Mouse (Mus musculus) hindbrain, embryonic 11.5 days (tissue): Measurements from ENCODE around the gene 9130230L23Rik. TPM values are rescaled to one million over a fixed set of nuclear protein-coding genes. Genes with fewer than 3 reads are reported as not detected.

ENCODE experiments used
- ATAC-seq: fragments of 200-750 bp; cut with Nextera tagmentation; 2 replicates; pipeline ENCODE4 v1.8.0; 2017; ENCODE audit warnings: mild to moderate bottlenecking, moderate TSS enrichment, moderate library complexity; ENCODE audit not compliant: low FRiP score
- DNase-seq: peaks from one replicate; pipeline ENCODE4 v3.0.0-alpha.2; 2015; ENCODE audit warnings: low spot score
- H3K27ac ChIP-seq: fragments of 300-500 bp; sonication (generic); 2 replicates; pipeline ENCODE4 v1.5.1; 2014; ENCODE audit warnings: mild to moderate bottlenecking, low read depth, low read length
- H3K27me3 ChIP-seq: fragments of 300-500 bp; sonication (generic); 2 replicates; pipeline ENCODE4 v1.6.1; 2014; ENCODE audit warnings: mild to moderate bottlenecking, low read length, moderate library complexity, mixed read lengths; ENCODE audit not compliant: control insufficient read depth, insufficient read depth
- H3K36me3 ChIP-seq: fragments of 300-500 bp; sonication (generic); 2 replicates; pipeline ENCODE4 v1.6.1; 2014; ENCODE audit warnings: mild to moderate bottlenecking, low read length, moderate library complexity, mixed read lengths; ENCODE audit not compliant: control insufficient read depth, insufficient read depth
- H3K4me1 ChIP-seq: fragments of 300-500 bp; sonication (generic); replicated peaks from 2 replicates; pipeline ENCODE4 v1.6.1; 2014; ENCODE audit warnings: low read length, mixed read lengths; ENCODE audit not compliant: control insufficient read depth, insufficient read depth
- H3K4me2 ChIP-seq: fragments of 300-500 bp; sonication (generic); replicated peaks from 2 replicates; pipeline ENCODE4 v1.6.1; 2014; ENCODE audit warnings: mild to moderate bottlenecking, low read depth, low read length
- H3K4me3 ChIP-seq: fragments of 300-500 bp; sonication (generic); 2 replicates; pipeline ENCODE4 v1.5.1; 2014; ENCODE audit warnings: low read depth, low read length
- H3K9ac ChIP-seq: fragments of 300-500 bp; sonication (generic); 2 replicates; pipeline ENCODE4 v1.6.1; 2014; ENCODE audit warnings: low read depth, low read length
- H3K9me3 ChIP-seq: fragments of 300-500 bp; sonication (generic); 2 replicates; pipeline ENCODE4 v1.6.1; 2016; ENCODE audit warnings: low read length; ENCODE audit not compliant: control insufficient read depth
- WGBS: fragments of 180-500 bp; shearing (Covaris S2); extraction: QIAGEN DNeasy Blood & Tissue Kit; methylation state at CpG from one replicate; pipeline ENCODE4 v1.1.7; 2014; 5-methylcytosine and 5-hydroxymethylcytosine counted together
- polyA plus RNA-seq: library from polyadenylated mRNA; unstranded; fragments of >200 nt; fragmentation: Nextera tagmentation; extraction: Ambion mirVana; gene quantifications from 2 replicates; pipeline ENCODE4 v1.2.1, GENCODE M21; 2014

Gene 9130230L23Rik
- polyA plus RNA-seq, 1 experiment from 2014 or later = 0.40 TPM

DNA sequence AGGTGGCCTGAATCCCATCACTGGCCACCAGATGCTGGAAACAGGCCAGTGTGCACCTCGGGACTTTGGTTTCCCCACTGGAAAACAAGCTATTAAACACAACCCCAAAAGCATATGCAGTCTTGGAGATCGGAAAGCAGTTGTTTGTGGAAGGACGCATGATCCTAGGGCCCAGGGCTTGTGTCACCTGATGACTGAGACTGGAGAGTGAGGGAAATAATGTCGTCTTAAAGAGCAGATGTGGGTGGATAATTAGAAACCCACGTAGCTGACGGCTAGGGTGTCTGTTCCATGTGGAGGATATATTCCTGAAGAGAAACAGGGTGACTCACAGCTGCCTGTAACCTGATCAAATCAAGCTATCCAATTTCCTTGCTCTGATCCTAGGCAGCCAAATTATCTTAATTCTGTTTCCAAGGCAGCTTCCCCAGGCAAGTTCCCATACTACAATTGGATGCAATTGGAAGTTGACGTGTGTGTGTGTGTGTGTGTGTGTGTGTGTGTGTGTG lies 38.3 kb downstream of the 9130230L23Rik start:
- no peak for DNase-seq
- WGBS = 65% methylated on average over 7 of the region's 7 CpGs

DNA sequence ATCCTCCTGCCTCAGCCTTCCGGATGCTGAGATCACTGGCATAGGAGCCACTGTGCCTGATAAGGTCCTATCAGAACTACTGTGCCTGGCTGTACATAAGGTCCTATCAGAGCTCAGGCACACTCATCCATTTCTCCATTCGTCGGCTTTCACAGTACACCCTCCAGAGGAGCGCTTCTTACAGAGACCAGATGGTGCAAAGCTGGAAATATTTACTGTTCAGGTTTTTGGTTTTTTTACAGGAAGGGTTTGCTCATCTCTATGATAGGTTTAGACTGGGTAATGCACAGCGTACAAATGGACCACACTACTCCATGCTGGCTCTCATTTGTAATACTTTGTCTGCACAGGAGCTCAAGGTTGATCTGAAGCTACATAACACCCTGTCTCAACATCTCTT lies 40.8 kb downstream of the 9130230L23Rik start:
- DNase-seq (no peak), ATAC-seq (no peak)
- H3K27me3 ChIP-seq = no peaks in the 10 kb centered on the region
- no peaks in the 10 kb centered on the region for H3K4me1 ChIP-seq
- WGBS = 90% methylated on average over 5 of the region's 5 CpGs
- H3K27ac ChIP-seq = no peak overlapping the region
- H3K4me2 ChIP-seq = no peak overlapping the region
- H3K36me3 ChIP-seq = no peaks in the 10 kb centered on the region
- H3K9ac ChIP-seq = no peak overlapping the region
- H3K4me3 ChIP-seq = no peak overlapping the region
- H3K9me3 ChIP-seq = no peaks in the 10 kb centered on the region

More for the DNA sequence above, 38.3 kb downstream of the 9130230L23Rik start:
- ATAC-seq = no peak
- no peaks in the 10 kb centered on the region for H3K36me3 ChIP-seq
- H3K9me3 ChIP-seq = no peaks in the 10 kb centered on the region
- H3K27ac ChIP-seq = no peak overlapping the region
- no peak overlapping the region for H3K9ac ChIP-seq
- H3K4me3 ChIP-seq = no peak overlapping the region
- H3K4me2 ChIP-seq = no peak overlapping the region
- H3K4me1 ChIP-seq = no peaks in the 10 kb centered on the region
- H3K27me3 ChIP-seq = no peaks in the 10 kb centered on the region

DNA sequence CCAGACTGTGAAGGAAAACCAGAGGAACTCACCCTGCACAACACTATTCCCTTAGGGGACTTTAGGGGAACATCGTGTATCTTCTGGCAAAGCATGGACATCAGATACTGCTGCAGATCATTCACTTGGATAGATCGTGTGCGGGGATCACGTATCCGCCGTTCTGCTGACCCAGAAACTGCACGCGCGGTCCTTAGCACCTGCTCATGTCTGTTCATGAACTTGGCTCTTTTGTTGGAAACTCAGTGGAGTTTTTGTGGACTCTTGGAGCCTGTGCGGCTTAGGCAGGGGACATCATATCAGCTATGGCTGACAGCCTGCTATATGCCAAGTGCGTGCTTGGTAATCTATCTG lies 43.5 kb downstream of the 9130230L23Rik start:
- no peak overlapping the region for H3K4me3 ChIP-seq
- no peak overlapping the region for H3K4me2 ChIP-seq
- no peak overlapping the region for H3K9ac ChIP-seq
- no peak overlapping the region for H3K27ac ChIP-seq
- no peak for DNase-seq
- H3K27me3 ChIP-seq = no peaks in the 10 kb centered on the region
- H3K9me3 ChIP-seq = no peaks in the 10 kb centered on the region
- WGBS = 93% methylated on average over 11 of the region's 11 CpGs
- no peak for ATAC-seq
- no peaks in the 10 kb centered on the region for H3K36me3 ChIP-seq
- no peaks in the 10 kb centered on the region for H3K4me1 ChIP-seq

DNA sequence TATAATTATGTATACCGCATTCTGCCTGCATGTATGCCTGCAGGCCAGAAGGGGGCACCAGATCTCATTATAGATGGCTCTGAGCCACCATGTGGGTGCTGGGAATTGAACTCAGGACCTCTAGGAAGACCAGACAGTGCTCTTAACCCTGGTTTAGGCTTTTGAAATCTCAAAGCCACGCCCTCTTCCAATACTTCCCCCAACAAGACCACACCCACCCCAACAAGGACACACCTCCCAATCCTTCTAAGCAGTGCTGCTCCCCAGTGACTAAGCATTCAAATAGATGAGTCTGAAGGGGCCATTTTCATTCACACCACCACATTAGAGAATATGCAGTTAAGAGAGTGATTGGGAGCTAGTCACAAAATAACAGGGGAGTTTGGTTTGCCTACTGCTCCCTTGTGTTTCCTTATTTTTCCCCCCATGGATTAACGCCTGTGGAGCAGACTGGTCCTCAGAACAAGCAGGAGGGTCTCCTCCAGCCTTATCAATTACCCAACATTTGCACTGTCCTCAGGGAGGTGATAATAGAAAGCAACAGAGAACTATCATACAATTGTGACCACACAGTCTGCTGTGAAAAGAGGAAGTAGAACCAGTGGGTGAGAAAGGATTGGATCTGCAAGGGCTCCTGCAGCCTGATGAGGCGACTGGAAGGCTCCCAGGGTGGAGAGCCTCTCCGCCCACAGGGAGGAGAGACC lies 44.0 kb downstream of the 9130230L23Rik start:
- no peaks in the 10 kb centered on the region for H3K9me3 ChIP-seq

DNA sequence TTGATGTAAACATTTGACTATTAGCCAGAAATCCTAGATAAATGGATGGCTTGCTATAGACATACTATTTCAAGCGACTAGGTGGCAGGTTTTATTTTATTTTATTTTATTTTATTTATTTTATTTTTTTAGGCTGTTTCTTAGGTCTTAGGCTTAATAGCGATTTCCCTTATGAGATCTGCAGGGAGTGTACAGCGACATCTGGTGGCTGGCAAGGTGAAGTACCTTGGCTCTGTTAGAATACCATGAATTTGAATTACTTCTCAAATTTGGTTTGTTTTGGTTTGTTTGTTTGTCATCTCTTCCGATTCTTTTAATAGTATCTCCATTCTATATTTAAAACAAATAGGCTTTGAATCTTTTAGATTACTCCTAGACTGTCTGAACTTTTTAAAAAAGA lies 45.5 kb downstream of the 9130230L23Rik start:
- WGBS = 10% methylated on average over 4 of the region's 4 CpGs
- Histone ChIP-seq H3K9ac (no peak overlapping the region), H3K4me2 (no peak overlapping the region), H3K36me3 (no peaks in the 10 kb centered on the region), H3K4me1 (no peaks in the 10 kb centered on the region), H3K4me3 (no peak overlapping the region), H3K27me3 (no peaks in the 10 kb centered on the region), H3K27ac (no peak overlapping the region), H3K9me3 (no peaks in the 10 kb centered on the region)
- ATAC-seq = no peak
- DNase-seq = peak; percentile 59

More for the DNA sequence above, 44.0 kb downstream of the 9130230L23Rik start:
- no peak overlapping the region for H3K4me3 ChIP-seq
- no peak overlapping the region for H3K9ac ChIP-seq
- no peaks in the 10 kb centered on the region for H3K4me1 ChIP-seq
- no peak overlapping the region for H3K27ac ChIP-seq
- ATAC-seq (no peak), DNase-seq (no peak)
- no peaks in the 10 kb centered on the region for H3K36me3 ChIP-seq
- no peak overlapping the region for H3K4me2 ChIP-seq
- WGBS = 77% methylated on average over 5 of the region's 5 CpGs
- H3K27me3 ChIP-seq = no peaks in the 10 kb centered on the region

DNA sequence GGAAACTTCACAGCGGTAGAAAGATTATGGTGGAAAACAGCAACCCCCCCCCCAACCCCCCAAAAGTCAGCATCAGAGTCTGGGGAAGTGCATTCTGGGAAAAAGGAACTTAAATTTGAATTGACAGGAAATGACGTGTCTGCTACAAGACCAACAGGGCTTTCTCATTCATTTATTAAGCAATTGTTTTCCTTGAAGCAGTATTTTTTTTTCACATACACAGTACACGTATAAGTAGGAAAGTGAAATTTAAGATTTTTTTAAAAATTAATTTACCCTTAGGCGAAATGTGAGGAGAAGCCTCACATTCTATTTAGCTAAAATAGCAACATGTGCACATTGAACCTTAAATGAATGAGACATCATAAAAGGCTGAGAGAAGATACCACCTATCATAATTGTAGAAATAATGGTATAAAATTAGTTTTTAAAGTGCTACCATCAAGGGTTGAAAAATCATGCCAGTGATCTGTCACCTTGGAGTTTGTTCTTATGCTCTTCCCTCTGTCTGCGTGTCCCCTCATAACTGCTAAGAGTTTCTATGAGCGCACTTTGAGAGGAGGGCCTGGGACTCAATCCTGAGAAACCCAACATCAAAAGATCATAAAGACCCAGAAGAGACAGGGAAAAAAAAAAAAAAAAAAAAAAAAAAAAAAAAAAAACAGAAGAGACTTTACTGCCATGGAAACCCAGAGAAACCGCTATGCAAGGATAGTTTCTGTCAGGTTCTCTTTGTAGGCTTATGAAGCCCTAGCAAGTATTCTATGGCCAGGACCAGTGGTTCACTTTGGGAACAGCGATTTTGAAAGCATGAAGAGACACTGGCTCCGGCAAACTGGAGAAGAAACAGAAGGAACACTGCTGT lies 47.7 kb downstream of the 9130230L23Rik start:
- no peak overlapping the region for H3K9ac ChIP-seq
- no peaks in the 10 kb centered on the region for H3K27me3 ChIP-seq
- H3K27ac ChIP-seq = no peak overlapping the region
- H3K36me3 ChIP-seq = no peaks in the 10 kb centered on the region
- H3K9me3 ChIP-seq = no peaks in the 10 kb centered on the region
- DNase-seq (no peak), ATAC-seq (no peak)
- no peaks in the 10 kb centered on the region for H3K4me1 ChIP-seq
- peak overlapping the region; percentile 37 for H3K4me2 ChIP-seq
- H3K4me3 ChIP-seq = peak overlapping the region; percentile 20
- WGBS = 83% methylated on average over 9 of the region's 9 CpGs

DNA sequence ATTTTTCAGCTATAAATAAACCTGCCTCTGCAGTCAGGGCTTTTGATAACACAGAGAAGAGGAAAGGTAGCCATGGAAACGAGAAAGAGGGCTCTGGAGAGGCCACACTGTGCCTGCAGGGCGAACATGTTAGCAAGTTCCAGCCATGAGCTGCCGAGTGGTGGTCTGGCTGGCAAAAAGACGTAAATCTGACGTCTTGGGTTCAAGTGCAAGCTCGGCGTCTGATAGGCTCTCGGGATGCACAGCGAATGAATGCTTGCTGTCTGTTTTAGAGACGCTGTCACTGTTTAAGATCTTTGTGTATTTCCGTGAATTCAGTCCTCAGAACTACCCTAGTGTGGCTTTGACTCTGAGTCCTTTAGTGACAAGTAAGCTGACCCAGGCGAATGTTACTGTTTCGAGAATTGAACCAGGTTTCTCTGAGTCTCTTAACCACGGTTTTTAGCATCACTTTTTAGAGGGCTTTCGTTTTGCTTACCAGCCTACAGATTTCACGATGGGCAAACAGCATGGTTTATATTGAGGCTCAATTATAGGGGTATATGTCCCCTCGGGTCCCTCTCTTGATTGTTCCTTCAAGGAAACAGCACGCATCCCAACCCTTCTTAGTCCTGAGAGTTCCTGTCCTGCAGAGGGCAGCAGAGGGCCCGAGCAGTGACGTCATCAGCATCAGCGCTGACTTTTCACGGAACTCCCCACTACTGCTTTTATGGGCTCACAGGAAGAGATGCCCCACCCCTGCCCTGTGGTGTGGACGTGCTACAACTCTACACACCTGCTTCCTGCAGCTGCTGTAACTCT lies 48.5 kb downstream of the 9130230L23Rik start:
- H3K4me3 ChIP-seq = peak overlapping the region; percentile 20
- H3K27me3 ChIP-seq = no peaks in the 10 kb centered on the region
- H3K27ac ChIP-seq = no peak overlapping the region
- no peaks in the 10 kb centered on the region for H3K36me3 ChIP-seq
- no peak overlapping the region for H3K9ac ChIP-seq
- WGBS = 43% methylated on average over 23 of the region's 23 CpGs
- no peaks in the 10 kb centered on the region for H3K4me1 ChIP-seq
- DNase-seq (peak; percentile 87), ATAC-seq (peak; percentile 34; the same call in 1 of the 2 replicates)
- H3K9me3 ChIP-seq = no peaks in the 10 kb centered on the region
- peak overlapping the region; percentile 37 for H3K4me2 ChIP-seq
